Mouse (Mus musculus) hindbrain, embryonic 12.5 days (tissue): Measurements from ENCODE around the gene Fam222b. TPM values are rescaled to one million over a fixed set of nuclear protein-coding genes. Genes with fewer than 3 reads are reported as not detected.
"Not testable (repeated sequence)": the region's sequence is repeated elsewhere in the genome, so short reads cannot be mapped to it uniquely, and the experiment has no call there.

Experiments
- ATAC-seq: fragments of 200-750 bp; cut with Nextera tagmentation; 2 replicates; pipeline ENCODE4 v1.8.0; 2017; ENCODE audit warnings: moderate TSS enrichment; ENCODE audit not compliant: low FRiP score
- H3K27ac ChIP-seq: fragments of 300-500 bp; sonication (generic); 2 replicates; pipeline ENCODE4 v1.5.1; 2016; ENCODE audit warnings: mild to moderate bottlenecking
- H3K27me3 ChIP-seq: fragments of 300-500 bp; sonication (generic); 2 replicates; pipeline ENCODE4 v1.6.1; 2016; ENCODE audit warnings: mild to moderate bottlenecking
- H3K36me3 ChIP-seq: fragments of 300-500 bp; sonication (generic); 2 replicates; pipeline ENCODE4 v1.6.1; 2016; ENCODE audit warnings: mild to moderate bottlenecking
- H3K4me1 ChIP-seq: fragments of 300-500 bp; sonication (generic); 2 replicates; pipeline ENCODE4 v1.6.1; 2016
- H3K4me2 ChIP-seq: fragments of 300-500 bp; sonication (generic); replicated peaks from 2 replicates; pipeline ENCODE4 v1.6.1; 2016; ENCODE audit warnings: mild to moderate bottlenecking
- H3K4me3 ChIP-seq: fragments of 300-500 bp; sonication (generic); 2 replicates; pipeline ENCODE4 v1.5.1; 2016; ENCODE audit warnings: mild to moderate bottlenecking
- H3K9ac ChIP-seq: fragments of 300-500 bp; sonication (generic); 2 replicates; pipeline ENCODE4 v1.6.1; 2016; ENCODE audit warnings: mild to moderate bottlenecking, moderate library complexity
- H3K9me3 ChIP-seq: fragments of 300-500 bp; sonication (generic); replicated peaks from 2 replicates; pipeline ENCODE4 v1.6.1; 2016; ENCODE audit warnings: mild to moderate bottlenecking
- WGBS: fragments of 180-500 bp; shearing (Covaris S2); methylation state at CpG from one replicate; pipeline ENCODE4 v1.1.7; 2016; 5-methylcytosine and 5-hydroxymethylcytosine counted together
- polyA plus RNA-seq: library from polyadenylated mRNA; unstranded; fragments of >200 nt; fragmentation: Nextera tagmentation; extraction: Ambion mirVana; gene quantifications from 2 replicates; pipeline ENCODE4 v1.2.1, GENCODE M21; 2016

Gene Fam222b
- polyA plus RNA-seq, 1 experiment from 2014 or later, result 24.3 TPM

GRCm38 (mm10) chr11:78122815-78123214, 28.4 kb downstream of the Fam222b start:
- Histone ChIP-seq H3K4me1 (peaks cover 28% of the 10 kb centered on the region), H3K36me3 (no peaks in the 10 kb centered on the region), H3K27me3 (no peaks in the 10 kb centered on the region), H3K4me2 (no peak overlapping the region), H3K4me3 (no peak overlapping the region), H3K9me3 (no peaks in the 10 kb centered on the region), H3K27ac (no peak overlapping the region), H3K9ac (no peak overlapping the region)
- ATAC-seq, result no peak
- 89% methylated on average over 4 of the region's 4 CpGs for WGBS

DNA sequence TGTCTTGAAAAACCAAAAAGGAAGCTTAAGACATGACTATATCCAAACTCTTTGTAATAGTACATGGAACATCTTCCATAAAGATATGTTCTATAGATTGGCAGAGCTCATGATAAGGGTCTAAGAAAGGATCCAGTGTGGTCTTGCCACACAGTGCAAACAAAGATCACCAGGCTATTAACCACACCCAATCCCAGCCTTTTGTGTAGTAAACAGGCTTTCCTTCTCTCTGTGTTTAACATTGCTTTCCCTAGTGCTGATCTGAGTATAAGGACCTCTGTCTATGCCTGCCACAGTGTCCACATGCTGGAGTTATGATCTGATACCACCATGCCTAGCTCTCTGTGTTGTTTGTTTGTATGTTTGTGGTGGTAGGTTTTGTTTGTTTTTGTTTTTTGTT, 29.3 kb downstream of the Fam222b start:
- ATAC-seq, result no peak
- Histone ChIP-seq H3K4me3 (no peak overlapping the region), H3K9ac (no peak overlapping the region), H3K4me1 (peaks cover 20% of the 10 kb centered on the region; the same call in 1 of the 2 replicates), H3K36me3 (no peaks in the 10 kb centered on the region), H3K27me3 (no peaks in the 10 kb centered on the region), H3K9me3 (no peaks in the 10 kb centered on the region), H3K4me2 (no peak overlapping the region), H3K27ac (no peak overlapping the region)

- no peaks in the 10 kb centered on the region for H3K36me3 ChIP-seq
- H3K4me1 ChIP-seq, result peaks cover 19% of the 10 kb centered on the region; the same call in 1 of the 2 replicates
- H3K9ac ChIP-seq, result no peak overlapping the region
- 80% methylated on average over 6 of the region's 6 CpGs for WGBS
- H3K4me2 ChIP-seq, result no peak overlapping the region
- no peak overlapping the region for H3K4me3 ChIP-seq
- H3K9me3 ChIP-seq, result no peaks in the 10 kb centered on the region
- no peaks in the 10 kb centered on the region for H3K27me3 ChIP-seq
- no peak overlapping the region for H3K27ac ChIP-seq
- no peak for ATAC-seq
Measured at GRCm38 (mm10) chr11:78125691-78126090, 31.2 kb downstream of the Fam222b start.

DNA sequence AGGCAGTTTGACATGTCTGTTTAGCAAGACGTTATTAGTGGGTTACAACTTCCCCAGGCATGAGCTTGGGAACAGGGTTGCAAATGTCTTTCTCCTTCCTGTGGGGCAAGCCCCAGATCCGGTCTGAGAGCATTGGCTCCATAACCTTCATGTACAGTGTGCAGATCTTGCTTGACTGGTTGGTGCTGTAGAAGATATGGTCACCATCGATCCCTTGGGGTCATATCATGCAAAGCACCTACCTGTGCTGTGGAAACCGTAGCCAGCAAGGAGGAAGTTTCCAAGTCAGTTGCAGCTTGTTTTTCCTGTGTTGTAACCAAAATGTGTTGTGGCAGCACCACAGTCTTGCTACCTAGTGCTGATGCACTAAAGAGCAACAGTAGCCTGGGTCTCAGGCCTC, 32.3 kb downstream of the Fam222b start:
- no peaks in the 10 kb centered on the region for H3K9me3 ChIP-seq
- peaks cover 10% of the 10 kb centered on the region; the same call in 1 of the 2 replicates for H3K4me1 ChIP-seq
- H3K4me2 ChIP-seq, result no peak overlapping the region
- no peak for ATAC-seq
- H3K27me3 ChIP-seq, result no peaks in the 10 kb centered on the region
- no peak overlapping the region for H3K4me3 ChIP-seq
- H3K27ac ChIP-seq, result no peak overlapping the region
- no peak overlapping the region for H3K9ac ChIP-seq
- 90% methylated on average over 4 of the region's 4 CpGs for WGBS
- no peaks in the 10 kb centered on the region for H3K36me3 ChIP-seq

- WGBS, result 84% methylated on average over 8 of the region's 8 CpGs
- Histone ChIP-seq H3K9ac (no peak overlapping the region), H3K27ac (no peak overlapping the region), H3K4me2 (no peak overlapping the region), H3K4me1 (peaks cover 10% of the 10 kb centered on the region; the same call in 1 of the 2 replicates), H3K9me3 (no peaks in the 10 kb centered on the region), H3K36me3 (no peaks in the 10 kb centered on the region), H3K27me3 (no peaks in the 10 kb centered on the region), H3K4me3 (no peak overlapping the region)
- no peak for ATAC-seq
Measured at GRCm38 (mm10) chr11:78129458-78129857, 35.0 kb downstream of the Fam222b start.

DNA sequence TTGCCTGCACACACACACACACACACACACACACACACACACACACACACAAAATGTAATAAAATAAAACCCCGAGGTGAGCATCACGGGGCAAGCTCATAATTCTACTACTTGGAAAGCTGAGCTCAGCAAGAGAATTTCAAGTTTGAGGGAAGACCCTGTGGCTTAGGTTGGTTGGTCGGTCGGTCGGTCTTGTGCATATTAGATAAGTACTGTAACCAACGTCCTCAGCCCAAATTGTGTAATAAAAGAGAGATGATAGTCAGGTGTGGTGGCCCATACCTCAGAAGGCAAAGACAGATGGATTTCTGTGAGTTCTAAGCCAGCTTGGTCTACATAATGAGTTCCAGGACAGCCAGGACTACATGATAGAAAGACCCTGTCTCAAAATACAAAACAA, 39.5 kb downstream of the Fam222b start:
- no peak for ATAC-seq

DNA sequence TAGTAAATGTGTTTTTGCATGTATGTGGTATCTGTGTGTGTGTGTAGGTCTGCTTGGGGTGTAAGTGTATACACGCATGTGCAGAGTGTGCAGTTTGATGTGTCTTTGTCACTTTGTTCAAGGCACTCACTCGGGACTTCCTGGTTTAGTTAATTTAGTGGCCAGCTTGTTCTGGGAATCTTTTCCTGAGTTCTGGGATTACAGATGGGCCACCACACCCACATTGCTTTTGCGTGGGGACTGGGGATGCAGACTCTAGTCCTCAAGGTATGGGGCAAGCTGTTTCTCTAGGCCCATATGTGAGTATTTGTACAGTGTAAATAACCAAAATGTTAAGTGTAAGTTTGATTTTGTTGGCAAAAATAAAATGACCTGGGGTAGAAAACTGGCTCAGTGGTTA, 39.9 kb downstream of the Fam222b start:
- Histone ChIP-seq H3K27me3 (no peaks in the 10 kb centered on the region), H3K27ac (no peak overlapping the region), H3K4me3 (no peak overlapping the region), H3K9ac (no peak overlapping the region), H3K4me1 (no peaks in the 10 kb centered on the region), H3K9me3 (no peaks in the 10 kb centered on the region), H3K4me2 (no peak overlapping the region), H3K36me3 (no peaks in the 10 kb centered on the region)
- ATAC-seq, result no peak
- WGBS, result 90% methylated on average over 3 of the region's 3 CpGs

More for the DNA sequence above, 39.5 kb downstream of the Fam222b start:
- 94% methylated on average over 6 of the region's 6 CpGs for WGBS
- H3K4me1 ChIP-seq, result no peaks in the 10 kb centered on the region
- H3K27me3 ChIP-seq, result no peaks in the 10 kb centered on the region
- H3K9me3 ChIP-seq, result no peaks in the 10 kb centered on the region
- no peak overlapping the region for H3K4me2 ChIP-seq
- no peak overlapping the region for H3K9ac ChIP-seq
- no peak overlapping the region for H3K4me3 ChIP-seq
- no peaks in the 10 kb centered on the region for H3K36me3 ChIP-seq
- H3K27ac ChIP-seq, result no peak overlapping the region

DNA sequence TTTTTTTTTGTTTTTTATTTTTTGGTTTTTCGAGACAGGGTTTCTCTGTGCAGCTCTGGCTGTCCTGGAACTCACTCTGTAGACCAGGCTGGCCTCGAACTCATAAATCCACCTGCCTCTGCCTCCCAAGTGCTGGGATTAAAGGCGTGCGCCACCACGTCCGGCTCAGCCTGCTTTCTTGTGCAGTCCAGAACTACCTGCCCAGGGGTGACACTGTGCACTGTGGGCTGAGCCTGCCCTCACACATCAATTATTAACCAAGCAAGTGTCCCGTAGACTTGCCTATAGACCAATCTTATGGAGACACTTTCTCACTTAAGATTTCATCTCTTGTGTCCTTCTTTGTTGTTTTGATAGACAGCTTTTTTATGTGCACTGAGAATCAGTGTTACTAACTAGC, 40.9 kb downstream of the Fam222b start:
- H3K4me3 ChIP-seq, H3K4me1 ChIP-seq, H3K27me3 ChIP-seq, H3K4me2 ChIP-seq, ATAC-seq, H3K27ac ChIP-seq, H3K9me3 ChIP-seq, H3K9ac ChIP-seq, H3K36me3 ChIP-seq: not testable (repeated sequence)
- WGBS, result 90% methylated on average over 7 of the region's 7 CpGs

- H3K27ac ChIP-seq, result no peak overlapping the region
- no peaks in the 10 kb centered on the region for H3K27me3 ChIP-seq
- H3K36me3 ChIP-seq, result no peaks in the 10 kb centered on the region
- no peak overlapping the region for H3K9ac ChIP-seq
- H3K4me3 ChIP-seq, result no peak overlapping the region
- ATAC-seq, result no peak
- no peak overlapping the region for H3K4me2 ChIP-seq
- no peaks in the 10 kb centered on the region for H3K9me3 ChIP-seq
- H3K4me1 ChIP-seq, result no peaks in the 10 kb centered on the region
- 100% methylated on average over 1 of the region's 1 CpGs for WGBS
Measured at GRCm38 (mm10) chr11:78136132-78136531, 41.7 kb downstream of the Fam222b start.

- H3K9ac ChIP-seq, result no peak overlapping the region
- no peaks in the 10 kb centered on the region for H3K36me3 ChIP-seq
- no peak overlapping the region for H3K27ac ChIP-seq
- ATAC-seq, result no peak
- H3K4me1 ChIP-seq, result no peaks in the 10 kb centered on the region
- H3K4me2 ChIP-seq, result no peak overlapping the region
- H3K9me3 ChIP-seq, result no peaks in the 10 kb centered on the region
- 84% methylated on average over 4 of the region's 4 CpGs for WGBS
- H3K27me3 ChIP-seq, result no peaks in the 10 kb centered on the region
- no peak overlapping the region for H3K4me3 ChIP-seq
Measured at GRCm38 (mm10) chr11:78137584-78137983, 43.1 kb downstream of the Fam222b start.

- Histone ChIP-seq H3K9me3 (no peaks in the 10 kb centered on the region), H3K4me2 (no peak overlapping the region), H3K4me3 (no peak overlapping the region), H3K9ac (no peak overlapping the region), H3K27ac (no peak overlapping the region), H3K4me1 (no peaks in the 10 kb centered on the region; the same call in 1 of the 2 replicates), H3K27me3 (no peaks in the 10 kb centered on the region), H3K36me3 (peaks cover 2% of the 10 kb centered on the region)
- no peak for ATAC-seq
- WGBS, result 89% methylated on average over 3 of the region's 3 CpGs
Measured at GRCm38 (mm10) chr11:78138023-78138422, 43.6 kb downstream of the Fam222b start.

DNA sequence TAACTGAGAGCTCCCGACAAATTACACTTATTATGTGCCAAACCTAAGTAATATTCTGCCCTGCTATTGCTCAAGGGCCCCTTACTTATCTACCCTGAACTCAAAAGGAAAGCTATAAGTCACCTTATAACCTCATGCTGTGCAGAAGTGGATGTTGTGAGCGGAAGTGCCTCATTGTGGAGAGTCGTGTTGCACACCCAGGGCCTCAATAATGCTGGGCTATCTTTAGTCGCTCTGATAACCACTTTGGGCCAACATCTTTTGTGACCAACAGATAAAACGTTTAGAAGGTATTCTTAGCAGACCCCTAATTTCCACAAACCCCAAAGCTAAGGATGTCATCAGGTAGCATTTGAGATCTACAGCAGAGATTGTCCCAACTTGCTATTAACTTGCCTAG, 46.2 kb downstream of the Fam222b start:
- no peak overlapping the region for H3K4me3 ChIP-seq
- H3K9ac ChIP-seq, result no peak overlapping the region
- H3K4me1 ChIP-seq, result no peaks in the 10 kb centered on the region; the same call in 1 of the 2 replicates
- ATAC-seq, result no peak
- 87% methylated on average over 5 of the region's 5 CpGs for WGBS
- H3K9me3 ChIP-seq, result no peaks in the 10 kb centered on the region
- no peak overlapping the region for H3K27ac ChIP-seq
- H3K36me3 ChIP-seq, result peaks cover 27% of the 10 kb centered on the region
- H3K27me3 ChIP-seq, result no peaks in the 10 kb centered on the region
- H3K4me2 ChIP-seq, result no peak overlapping the region

- Histone ChIP-seq H3K27ac (no peak overlapping the region), H3K9me3 (no peaks in the 10 kb centered on the region), H3K4me2 (no peak overlapping the region), H3K27me3 (no peaks in the 10 kb centered on the region), H3K4me1 (no peaks in the 10 kb centered on the region; the same call in 1 of the 2 replicates), H3K9ac (no peak overlapping the region), H3K36me3 (peaks cover 42% of the 10 kb centered on the region), H3K4me3 (no peak overlapping the region)
- ATAC-seq, result no peak
- WGBS, result 76% methylated on average over 2 of the region's 2 CpGs
Measured at GRCm38 (mm10) chr11:78143520-78143919, 49.1 kb downstream of the Fam222b start.
